Mouse (Mus musculus): Measurements from ENCODE around the gene Gpc6. TPM values are rescaled to one million over a fixed set of nuclear protein-coding genes. Genes with fewer than 3 reads are reported as not detected.

The Gpc6 gene
- total RNA-seq, 2 experiments from 2014 or later, result 18.0 to 19.5 TPM

- no peak for DNase-seq (ENCODE audit: low spot score in 2 of 2)
Observed at GRCm38 (mm10) chr14:117683149-117683548, 758.0 kb downstream of the Gpc6 start.

GRCm38 (mm10) chr14:117689848-117690247, 764.7 kb downstream of the Gpc6 start:
- no peak for DNase-seq (ENCODE audit: low spot score in 2 of 2)

- DNase-seq (ENCODE audit: low spot score in 2 of 2), result no peak
Observed at GRCm38 (mm10) chr14:117695565-117695964, 770.5 kb downstream of the Gpc6 start.

GRCm38 (mm10) chr14:117700670-117701280, 775.7 kb downstream of the Gpc6 start:
- no peak for DNase-seq (ENCODE audit: low spot score in 2 of 2)

- DNase-seq (ENCODE audit: low spot score in 2 of 2), result no peak
Observed at GRCm38 (mm10) chr14:117708817-117709216, 783.7 kb downstream of the Gpc6 start.

GRCm38 (mm10) chr14:117710463-117710911, 785.4 kb downstream of the Gpc6 start:
- DNase-seq (ENCODE audit: low spot score in 2 of 2), result peak; percentile 18

- no peak for DNase-seq (ENCODE audit: low spot score in 2 of 2)
Observed at GRCm38 (mm10) chr14:117712311-117712710, 787.2 kb downstream of the Gpc6 start.

- no peak for DNase-seq (ENCODE audit: low spot score in 2 of 2)
Observed at GRCm38 (mm10) chr14:117714165-117714564, 789.0 kb downstream of the Gpc6 start.

GRCm38 (mm10) chr14:117716305-117716704, 791.2 kb downstream of the Gpc6 start:
- DNase-seq (ENCODE audit: low spot score in 2 of 2), result no peak

GRCm38 (mm10) chr14:117728741-117729140, 803.6 kb downstream of the Gpc6 start:
- DNase-seq (ENCODE audit: low spot score in 2 of 2), result no peak

GRCm38 (mm10) chr14:117755231-117755630, 830.1 kb downstream of the Gpc6 start:
- DNase-seq (ENCODE audit: low spot score in 2 of 2), result no peak

GRCm38 (mm10) chr14:117756505-117756904, 831.4 kb downstream of the Gpc6 start:
- no peak for DNase-seq (ENCODE audit: low spot score in 2 of 2)

GRCm38 (mm10) chr14:117757790-117758358, 832.8 kb downstream of the Gpc6 start:
- no peak for DNase-seq (ENCODE audit: low spot score in 2 of 2)

GRCm38 (mm10) chr14:117760830-117761517, 835.9 kb downstream of the Gpc6 start:
- no peak for DNase-seq (ENCODE audit: low spot score in 2 of 2)

GRCm38 (mm10) chr14:117762934-117763333, 837.8 kb downstream of the Gpc6 start:
- DNase-seq (ENCODE audit: low spot score in 2 of 2), result no peak

- no peak for DNase-seq (ENCODE audit: low spot score in 2 of 2)
Observed at GRCm38 (mm10) chr14:117767861-117768260, 842.7 kb downstream of the Gpc6 start.

- no peak for DNase-seq (ENCODE audit: low spot score in 2 of 2)
Observed at GRCm38 (mm10) chr14:117768697-117769096, 843.6 kb downstream of the Gpc6 start.

- no peak for DNase-seq (ENCODE audit: low spot score in 2 of 2)
Observed at GRCm38 (mm10) chr14:117773373-117773772, 848.3 kb downstream of the Gpc6 start.

- DNase-seq (ENCODE audit: low spot score in 2 of 2), result no peak
Observed at GRCm38 (mm10) chr14:117777866-117778500, 852.9 kb downstream of the Gpc6 start.

- no peak for DNase-seq (ENCODE audit: low spot score in 2 of 2)
Observed at GRCm38 (mm10) chr14:117778538-117779413, 853.7 kb downstream of the Gpc6 start.

GRCm38 (mm10) chr14:117781724-117782123, 856.6 kb downstream of the Gpc6 start:
- no peak for DNase-seq (ENCODE audit: low spot score in 2 of 2)

All from layer of hippocampus, postnatal 10 days (tissue).